Mouse (Mus musculus): ENCODE data around the gene Olfr1508. TPM values are rescaled to one million over a fixed set of nuclear protein-coding genes. Genes with fewer than 3 reads are reported as not detected.

Gene Olfr1508
- polyA plus RNA-seq (2015; fragmentation: Nextera tagmentation; extraction: Ambion mirVana), result not detected in 2 replicates

DNA sequence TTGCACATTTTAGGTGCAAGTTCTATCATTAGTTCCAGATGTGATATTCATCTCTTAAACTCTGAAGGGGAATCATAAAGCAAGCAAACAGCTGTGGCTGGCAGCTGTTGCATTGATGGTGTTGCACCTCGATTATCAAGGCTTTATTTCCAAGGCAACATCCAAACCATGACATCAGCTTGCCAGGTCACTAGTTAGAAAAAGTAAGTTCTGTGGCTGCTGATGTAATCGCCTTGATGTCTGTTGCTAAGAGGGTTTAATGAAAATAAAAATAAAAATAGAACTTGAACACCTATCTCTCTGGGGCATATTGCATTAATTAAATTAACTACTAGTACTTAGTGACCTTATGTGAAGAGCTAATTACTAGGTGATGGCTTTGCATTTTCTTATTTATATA lies at the start of gene Olfr1508:
Gene Olfr1508, minus strand, starts transcription at position 101 of the 400 bp plus-strand sequence.

DNA sequence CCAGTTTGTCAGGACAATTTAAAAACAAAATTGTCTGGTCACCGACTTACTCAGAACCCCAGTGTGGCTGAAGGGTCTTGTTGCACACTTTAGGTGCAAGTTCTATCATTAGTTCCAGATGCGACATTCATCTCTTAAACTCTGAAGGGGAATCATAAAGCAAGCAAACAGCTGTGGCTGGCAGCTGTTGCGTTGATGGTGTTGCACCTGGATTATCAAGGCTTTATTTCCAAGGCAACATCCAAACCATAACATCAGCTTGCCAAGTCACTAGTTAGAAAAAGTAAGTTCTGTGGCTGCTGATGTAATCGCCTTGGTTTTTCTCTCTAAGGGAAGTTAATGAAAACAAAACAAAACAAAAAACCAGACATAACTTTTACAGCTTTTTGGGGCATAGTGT lies 28.2 kb upstream of the Olfr1508 start, which contains the start of gene Olfr1507:
Gene Olfr1507, minus strand, starts transcription at position 234 of the 400 bp plus-strand sequence.

GRCm38 (mm10) chr14:52442690-52443089 lies 24.6 kb downstream of the Olfr1508 start, which contains the start of gene Olfr1509:
TSS of gene Olfr1509 (plus strand) at chr14:52442990.

GRCm38 (mm10) chr14:52414273-52414672 lies 53.0 kb downstream of the Olfr1508 start, which contains the start of gene Olfr1510:
TSS of gene Olfr1510 (minus strand) at chr14:52414373.

Other genes with a start within 250 kb of the Olfr1508 start
- 20.6 and 25.1 TPM in 2 replicates for gene Chd8, start 209.7 kb downstream of the Olfr1508 start, polyA plus RNA-seq (2015; fragmentation: Nextera tagmentation; extraction: Ambion mirVana)
- 24.0 and 36.6 TPM in 2 replicates for gene Tox4, start 188.3 kb downstream of the Olfr1508 start, polyA plus RNA-seq (2015; fragmentation: Nextera tagmentation; extraction: Ambion mirVana)
- 25.4 and 31.6 TPM in 2 replicates for gene Rab2b, start 187.9 kb downstream of the Olfr1508 start, polyA plus RNA-seq (2015; fragmentation: Nextera tagmentation; extraction: Ambion mirVana)
- 18.7 and 20.8 TPM in 2 replicates for gene Mettl3, start 162.4 kb downstream of the Olfr1508 start, polyA plus RNA-seq (2015; fragmentation: Nextera tagmentation; extraction: Ambion mirVana)
- gene Sall2, start 138.7 kb downstream of the Olfr1508 start, polyA plus RNA-seq (2015; fragmentation: Nextera tagmentation; extraction: Ambion mirVana), result 5.8 TPM in 2 replicates
- gene Olfr1513, start 111.1 kb downstream of the Olfr1508 start, polyA plus RNA-seq (2015; fragmentation: Nextera tagmentation; extraction: Ambion mirVana), result not detected in 2 replicates
- gene Olfr1512, start 88.3 kb downstream of the Olfr1508 start, polyA plus RNA-seq (2015; fragmentation: Nextera tagmentation; extraction: Ambion mirVana), result not detected in 2 replicates
- gene Olfr1511, start 70.1 kb downstream of the Olfr1508 start, polyA plus RNA-seq (2015; fragmentation: Nextera tagmentation; extraction: Ambion mirVana), result not detected in 2 replicates
- gene Olfr1510, start 53.1 kb downstream of the Olfr1508 start, polyA plus RNA-seq (2015; fragmentation: Nextera tagmentation; extraction: Ambion mirVana), result not detected in 2 replicates
- not detected in 2 replicates for gene Olfr1509, start 24.5 kb downstream of the Olfr1508 start, polyA plus RNA-seq (2015; fragmentation: Nextera tagmentation; extraction: Ambion mirVana)
- not detected in 2 replicates for gene Olfr1507, start 28.3 kb upstream of the Olfr1508 start, polyA plus RNA-seq (2015; fragmentation: Nextera tagmentation; extraction: Ambion mirVana)